Mouse (Mus musculus) T-helper 1 cell (primary cell): ENCODE measurements at regions not wholly inside any gene's neighbourhood (a gene's known extent, or its start where the extent isn't known, plus 50 kb on each side); places are given as distances from the start of the nearest gene placed in this dataset.
"Not testable (repeated sequence)": the region's sequence is repeated elsewhere in the genome, so short reads cannot be mapped to it uniquely, and the experiment has no call there.

ENCODE experiments used
- in situ Hi-C: fragments of 300-600 bp; cut with MboI, MseI; formaldehyde crosslinking; loops from one replicate; pipeline ENCODE4 v1.15.1; 2025; ENCODE audit warnings: high pct_unique_total_duplicates

- in situ Hi-C loops: not testable (repeated sequence)
Measured at GRCm38 (mm10) chr6:67674717-67675116, 139.1 kb upstream of the Tacstd2 start.

- in situ Hi-C loops: not testable (repeated sequence)
Measured at GRCm38 (mm10) chr6:67673316-67673715, 137.7 kb upstream of the Tacstd2 start.

- in situ Hi-C loops: not testable (repeated sequence)
Measured at GRCm38 (mm10) chr6:67668073-67668472, 132.5 kb upstream of the Tacstd2 start.

GRCm38 (mm10) chr6:67631617-67632016 is 96.0 kb upstream of the Tacstd2 start:
- in situ Hi-C loops: no loop called here

GRCm38 (mm10) chr6:67610402-67610801 is 74.8 kb upstream of the Tacstd2 start:
- in situ Hi-C loops: no loop called here

GRCm38 (mm10) chr6:67609461-67609860 is 73.9 kb upstream of the Tacstd2 start:
- in situ Hi-C loops: not testable (repeated sequence)
